Mouse (Mus musculus) CD4-positive, CD25-positive, alpha-beta regulatory T cell, adult 2 months (primary cell): ENCODE measurements around the gene Pecam1.
A peak's percentile ranks its signal among the peaks of the same experiment; 100 is the strongest.

Source experiments
- DNase-seq: peaks from one replicate; pipeline ENCODE4 v3.0.0-alpha.2; 2012; ENCODE audit warnings: low read depth, low spot score

The Pecam1 gene

DNA sequence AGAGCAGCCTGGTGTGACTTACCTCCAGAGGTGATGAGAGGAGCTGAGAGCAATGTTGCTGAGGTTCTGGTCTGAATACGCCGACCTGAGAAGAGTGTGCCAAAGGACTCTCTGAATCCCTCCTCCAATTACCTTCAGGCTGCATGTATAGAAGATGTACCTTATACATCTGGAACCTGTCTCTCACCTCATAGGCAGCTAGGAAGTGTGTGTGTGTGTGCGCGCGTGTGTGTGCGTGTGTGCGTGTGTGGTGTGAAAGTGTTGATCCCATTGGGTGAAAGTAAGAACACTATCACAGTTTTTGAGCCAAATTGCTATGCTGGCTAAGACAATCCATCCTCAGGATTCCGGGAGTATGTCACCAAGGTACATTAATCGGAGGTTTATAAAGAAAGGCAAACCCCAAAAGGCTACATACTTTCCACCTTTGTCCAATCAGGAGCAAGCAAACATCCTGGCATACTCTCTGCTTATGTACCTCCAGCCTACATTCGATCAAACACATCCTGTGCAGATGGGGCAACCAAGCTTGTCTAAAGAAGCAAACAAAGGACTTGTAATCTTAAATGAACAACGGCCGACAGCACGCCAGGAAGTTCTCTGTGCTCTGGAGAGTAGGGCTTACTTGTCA is at the start of gene Pecam1:
Pecam1 (minus strand) TSS at position 508 of the 631 bp plus-strand sequence.
- peak; percentile 88 for DNase-seq

DNA sequence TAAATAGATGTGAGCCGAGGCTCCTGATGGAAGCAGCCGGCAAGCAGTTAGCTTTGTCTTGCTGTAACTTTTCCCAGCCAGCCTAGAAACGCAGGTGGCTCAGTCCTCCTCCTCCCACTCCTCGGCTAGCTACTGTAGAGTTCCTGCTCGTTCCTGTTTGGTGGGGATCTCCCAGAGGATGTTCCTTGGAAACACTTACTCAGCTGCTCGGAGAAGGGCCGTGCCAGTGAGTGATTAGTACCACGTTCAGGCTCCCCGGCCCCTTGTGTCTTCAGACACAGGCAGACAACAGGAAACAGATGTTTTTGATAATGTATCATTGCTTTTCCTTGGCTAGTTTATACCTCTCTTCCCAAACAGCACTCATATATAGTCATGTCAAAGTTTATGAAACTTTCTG is 45.3 kb upstream of the Pecam1 start:
- DNase-seq, result no peak

DNA sequence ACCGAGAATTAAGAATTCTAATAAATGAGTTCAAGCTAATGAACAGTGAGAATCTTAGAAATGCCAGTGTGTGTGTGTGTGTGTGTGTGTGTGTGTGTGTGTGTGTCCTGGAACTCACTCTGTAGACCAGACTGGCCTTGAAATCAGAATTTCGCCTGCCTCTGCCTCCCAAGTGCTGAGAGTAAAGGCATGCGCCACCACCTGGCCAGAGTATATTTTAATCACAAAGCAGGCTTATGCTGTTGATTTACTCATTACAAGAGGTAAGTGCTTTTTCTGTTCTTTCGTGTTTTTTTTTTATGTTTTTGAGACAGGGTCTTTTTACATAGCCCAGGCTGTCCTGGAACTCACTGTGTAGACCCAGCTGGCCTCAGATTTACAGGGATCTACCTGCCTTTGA is 43.4 kb upstream of the Pecam1 start:
- DNase-seq, result peak; percentile 54

DNA sequence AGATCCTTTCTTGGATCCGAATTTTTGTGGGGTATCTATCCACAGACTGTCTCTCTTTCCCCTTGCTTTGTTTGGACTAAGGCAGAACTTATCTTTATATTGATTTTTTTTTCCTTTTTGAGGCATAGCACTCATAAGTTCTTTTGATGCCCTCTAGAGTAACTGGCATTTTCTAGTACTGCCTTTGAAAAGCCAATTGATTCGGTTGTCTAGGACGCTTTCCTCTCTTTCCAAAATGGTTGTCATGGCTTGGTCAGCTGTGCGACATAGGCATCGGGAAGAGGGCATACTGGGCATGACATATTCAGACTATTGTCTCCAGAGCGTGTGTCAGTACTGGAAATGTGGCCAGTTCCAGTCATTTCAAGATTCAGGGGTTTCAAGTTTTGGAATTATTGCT is 39.2 kb upstream of the Pecam1 start:
- DNase-seq, result peak; percentile 40

DNA sequence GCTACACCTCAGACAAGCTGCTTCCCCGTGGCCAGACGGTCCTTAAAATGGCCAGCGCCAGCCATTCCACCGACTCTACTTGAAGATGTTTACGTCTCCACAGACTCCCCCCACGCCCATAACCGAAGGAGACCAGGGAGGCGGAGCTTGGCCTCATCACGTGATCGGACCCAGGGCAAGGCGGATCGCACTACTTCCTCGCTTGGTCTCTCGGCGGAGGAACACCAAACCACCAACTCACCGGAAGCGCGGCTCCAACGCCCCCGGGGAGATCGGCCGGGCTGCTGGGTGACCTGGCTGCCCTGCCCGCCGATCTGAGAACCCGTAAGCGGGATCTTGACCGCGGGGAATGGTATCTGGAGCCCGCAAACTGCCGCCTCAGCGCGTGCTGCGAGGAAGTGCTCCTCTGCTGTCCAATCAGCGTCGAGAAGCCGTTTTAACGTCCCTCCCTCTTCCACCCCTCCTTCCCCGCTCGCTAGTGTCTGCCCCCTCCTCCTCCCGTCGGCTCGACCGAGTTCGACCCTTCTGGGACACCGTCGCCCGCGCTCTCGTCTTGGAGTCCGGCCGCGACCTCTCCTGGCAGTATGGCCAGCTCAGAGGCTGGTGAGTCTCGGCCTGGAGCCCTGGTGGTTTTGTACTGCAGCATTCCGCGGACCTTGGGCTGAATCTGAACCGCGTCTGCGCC is 38.5 kb upstream of the Pecam1 start, which contains the start of the genes Ddx5 and Cep95:
Ddx5 (minus strand) TSS at position 411 of the 685 bp plus-strand sequence.
Cep95 (plus strand) TSS at position 478 of the 685 bp plus-strand sequence.
- DNase-seq, result peak; percentile 98

DNA sequence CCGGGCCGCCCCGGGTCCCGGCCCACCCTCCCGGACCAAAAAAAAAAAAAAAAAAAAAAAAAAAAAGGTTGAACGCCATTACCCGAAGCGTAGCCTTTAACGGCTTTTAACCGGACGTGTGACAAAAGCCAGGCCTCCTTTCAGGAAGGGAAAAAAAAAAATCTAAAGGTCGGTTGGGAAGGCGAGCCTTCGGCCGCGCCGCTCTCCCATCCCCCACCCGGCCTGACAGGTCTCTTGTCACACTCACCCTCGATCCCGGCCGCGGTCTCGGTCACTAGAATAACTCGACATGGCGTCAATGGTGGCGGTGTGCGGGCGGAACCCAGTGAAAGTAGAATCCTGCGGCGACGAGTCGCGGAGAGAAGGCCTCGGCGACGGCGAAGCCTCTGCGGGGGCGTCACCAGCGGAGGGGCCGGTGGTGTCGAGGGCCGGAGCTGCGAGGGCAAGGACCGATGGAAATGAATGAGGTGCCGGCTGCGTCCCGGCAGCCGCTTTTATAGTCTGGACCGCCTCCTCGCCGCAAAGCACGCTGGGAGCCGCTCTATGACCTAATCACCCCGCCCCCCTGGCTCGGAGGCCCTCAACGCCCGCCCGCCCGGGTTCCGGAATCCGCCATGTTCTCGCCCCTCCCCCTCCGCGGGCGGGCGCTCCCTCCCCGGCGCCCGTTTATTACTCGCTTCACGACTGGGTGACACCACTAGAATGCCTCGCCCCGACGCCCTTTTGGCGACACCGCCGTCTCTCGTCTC is 37.8 kb upstream of the Pecam1 start:
- DNase-seq, result peak; percentile 99

DNA sequence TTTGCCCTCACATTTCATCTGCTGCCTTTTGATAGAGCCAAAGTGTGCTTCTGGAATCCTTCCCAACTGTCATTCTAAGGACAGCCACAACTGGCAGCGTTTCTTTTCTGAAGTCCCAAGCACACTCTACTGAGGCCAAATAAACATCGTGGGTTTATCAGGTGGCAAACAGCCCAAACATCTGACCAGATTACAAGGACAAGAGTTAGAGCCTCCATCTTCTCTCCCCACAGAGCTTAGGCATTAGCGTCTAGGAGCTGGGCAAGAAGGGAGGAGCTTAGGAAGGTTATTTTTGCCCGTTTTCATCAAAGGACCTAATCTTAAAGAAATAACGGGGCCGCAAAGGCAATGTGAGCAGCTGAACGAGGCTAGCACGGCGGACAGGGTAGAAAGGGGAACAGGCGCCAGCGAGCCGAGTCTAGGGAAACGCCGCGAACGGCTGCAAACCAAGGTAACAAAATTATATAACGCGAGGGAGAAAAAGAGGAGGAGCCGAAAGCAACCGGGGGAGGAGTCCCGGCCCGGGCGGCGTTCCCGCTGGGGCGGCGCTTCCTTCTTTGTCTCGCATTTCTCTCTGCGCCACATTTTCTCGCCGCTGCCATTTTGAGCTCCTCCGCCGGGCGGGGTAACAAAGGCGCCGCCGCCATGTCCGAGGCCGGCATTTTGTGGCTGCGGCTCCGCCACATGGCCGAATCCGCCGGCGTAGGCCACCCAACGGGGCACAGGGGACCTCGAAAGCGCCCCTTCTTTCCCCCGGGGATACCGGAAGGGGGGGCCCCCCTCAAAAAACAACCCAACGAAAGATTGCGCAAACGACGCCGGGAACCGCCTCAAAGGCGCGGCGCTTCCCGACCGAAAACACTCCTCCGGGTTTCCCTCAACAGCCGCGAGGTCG is 37.0 kb upstream of the Pecam1 start:
- peak; percentile 91 for DNase-seq

DNA sequence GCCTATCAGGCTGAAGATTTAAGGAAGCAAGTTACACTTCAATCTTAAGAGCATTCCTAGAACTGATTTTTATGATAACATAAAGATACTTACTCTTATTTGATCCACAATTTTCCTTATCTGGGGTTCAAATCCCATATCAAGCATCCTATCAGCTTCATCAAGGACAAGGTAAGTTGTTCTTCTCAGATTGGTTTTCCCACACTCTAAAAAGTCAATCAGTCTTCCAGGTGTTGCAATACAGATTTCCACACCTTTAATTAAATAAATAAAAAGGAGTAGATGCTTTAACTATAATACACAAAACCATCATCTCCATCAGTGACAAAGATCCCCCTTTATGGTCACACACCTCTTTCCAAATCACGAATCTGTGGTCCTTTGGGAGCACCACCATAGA is 34.6 kb upstream of the Pecam1 start:
- no peak for DNase-seq

DNA sequence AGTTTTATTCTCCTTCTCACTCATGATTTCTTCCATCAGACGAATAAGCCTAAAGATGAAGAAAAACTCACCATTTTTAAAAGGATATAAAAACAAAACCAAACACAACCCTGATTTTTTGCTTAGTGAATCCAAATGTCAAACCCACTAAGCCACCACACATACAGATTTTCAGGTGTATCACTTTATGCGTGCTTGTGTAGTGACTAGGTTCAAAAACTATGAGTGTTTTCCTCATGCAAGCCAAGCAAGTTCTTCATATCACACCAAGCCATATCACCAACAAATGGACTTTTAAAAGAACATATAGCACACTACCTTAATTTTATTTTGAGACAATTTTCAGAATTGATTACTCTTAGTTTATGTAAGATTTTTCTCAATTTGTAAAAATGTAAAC is 34.0 kb upstream of the Pecam1 start:
- peak; percentile 43 for DNase-seq

DNA sequence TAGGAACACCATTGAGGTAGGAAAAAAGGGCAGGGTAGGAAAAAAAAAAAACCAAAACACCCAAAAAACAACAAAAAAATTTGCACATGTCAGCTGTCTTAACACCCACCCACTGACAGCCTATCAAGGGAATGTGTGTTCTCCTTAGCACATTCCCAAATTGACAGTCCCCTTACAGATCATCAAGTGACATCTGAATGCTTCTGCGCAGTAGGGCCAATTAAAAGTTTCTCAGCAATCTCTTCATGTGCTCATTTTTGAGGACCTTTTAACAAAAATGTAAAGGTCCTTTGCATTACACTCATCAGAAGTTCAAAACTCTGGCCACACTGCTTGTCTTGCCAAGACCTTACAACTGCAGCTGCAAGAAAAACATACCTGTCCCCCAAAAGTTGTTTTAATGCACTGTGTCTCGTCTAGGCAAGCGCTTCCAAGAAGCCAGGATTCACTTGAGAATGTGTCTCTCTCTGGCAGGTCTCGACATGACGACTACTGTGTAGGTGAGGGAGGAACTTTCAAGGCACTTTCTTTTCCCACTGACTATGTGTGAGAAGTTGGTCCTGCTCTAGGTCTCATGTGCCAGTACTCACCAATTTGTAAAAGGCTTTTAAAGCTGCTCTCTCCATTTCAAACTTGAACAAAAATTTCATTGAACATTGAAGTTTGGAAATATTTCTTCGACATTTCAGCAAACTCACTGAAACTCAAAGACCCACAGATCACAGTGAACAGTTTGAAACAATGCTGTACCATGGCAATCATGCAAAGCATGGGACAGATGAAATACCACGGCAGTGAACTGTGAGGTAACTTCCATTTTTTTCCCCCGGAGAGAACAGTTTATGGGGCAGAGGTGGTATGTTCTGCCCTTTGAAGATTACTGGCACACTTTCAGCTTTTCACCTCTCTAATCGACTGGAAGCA is 32.7 kb upstream of the Pecam1 start:
- DNase-seq, result peak; percentile 60

DNA sequence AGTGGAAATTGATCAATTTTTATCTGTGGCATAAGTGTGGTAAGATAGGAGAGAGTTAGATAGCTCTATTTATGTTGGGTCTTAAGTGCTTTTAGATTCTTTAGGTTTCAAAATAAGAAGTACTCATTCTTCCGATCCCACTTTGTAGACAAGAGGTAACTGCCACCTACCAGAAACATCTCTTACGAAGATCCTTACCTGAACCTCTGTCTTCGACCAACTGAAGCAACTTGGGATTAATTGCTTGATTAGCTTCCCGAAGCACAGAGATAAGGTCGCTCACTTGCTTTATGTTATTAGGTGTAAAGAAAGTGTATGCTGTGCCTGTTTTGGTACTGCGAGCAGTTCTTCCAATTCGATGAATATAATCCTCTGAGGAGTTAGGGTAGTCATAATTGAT is 31.8 kb upstream of the Pecam1 start:
- DNase-seq, result peak; percentile 35

DNA sequence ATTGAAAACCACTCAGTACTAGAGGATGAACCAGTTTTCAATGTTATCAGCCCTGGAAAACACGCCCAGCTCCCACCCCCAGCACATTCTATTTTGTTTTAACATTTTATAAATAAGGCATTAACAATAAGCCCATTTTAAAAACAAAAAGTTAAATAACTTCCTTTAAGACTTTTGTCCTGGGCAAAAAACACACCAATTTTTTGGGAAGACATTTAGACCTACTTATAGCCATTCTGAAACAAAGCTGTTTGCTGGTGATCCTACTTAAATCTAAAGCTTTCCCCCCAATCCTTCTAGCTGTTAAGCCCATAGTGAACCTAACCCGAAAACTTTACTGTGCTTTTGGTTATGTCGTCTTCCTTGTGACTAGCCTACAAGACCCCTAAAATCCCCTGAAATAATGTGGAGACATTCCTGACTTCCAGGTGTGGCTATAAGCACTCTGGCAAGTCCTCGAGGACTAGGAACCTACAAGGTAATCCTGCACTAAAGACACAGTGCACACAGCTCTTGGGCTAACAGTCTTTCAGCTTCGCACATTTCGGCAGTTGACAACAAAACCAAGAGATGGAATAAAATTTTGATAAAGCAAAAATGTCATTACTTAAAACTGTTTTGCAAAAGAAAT is 30.3 kb upstream of the Pecam1 start:
- peak; percentile 49 for DNase-seq

DNA sequence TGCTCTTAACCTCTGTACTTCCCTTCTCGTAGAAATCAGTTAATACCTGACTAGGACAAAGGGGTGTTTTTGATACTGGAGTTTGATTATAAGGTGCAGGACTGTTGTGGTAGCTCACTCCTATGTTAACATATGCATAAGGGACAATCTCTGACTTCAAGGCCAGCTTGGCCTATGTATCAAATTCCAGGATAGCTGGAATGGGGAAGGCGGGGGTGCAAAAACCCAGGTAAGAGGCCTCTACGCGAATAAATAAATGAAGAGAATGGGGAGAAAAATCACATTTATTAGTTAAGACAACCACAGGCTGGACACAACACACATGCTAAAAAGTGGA is 29.6 kb upstream of the Pecam1 start:
- DNase-seq, result no peak

DNA sequence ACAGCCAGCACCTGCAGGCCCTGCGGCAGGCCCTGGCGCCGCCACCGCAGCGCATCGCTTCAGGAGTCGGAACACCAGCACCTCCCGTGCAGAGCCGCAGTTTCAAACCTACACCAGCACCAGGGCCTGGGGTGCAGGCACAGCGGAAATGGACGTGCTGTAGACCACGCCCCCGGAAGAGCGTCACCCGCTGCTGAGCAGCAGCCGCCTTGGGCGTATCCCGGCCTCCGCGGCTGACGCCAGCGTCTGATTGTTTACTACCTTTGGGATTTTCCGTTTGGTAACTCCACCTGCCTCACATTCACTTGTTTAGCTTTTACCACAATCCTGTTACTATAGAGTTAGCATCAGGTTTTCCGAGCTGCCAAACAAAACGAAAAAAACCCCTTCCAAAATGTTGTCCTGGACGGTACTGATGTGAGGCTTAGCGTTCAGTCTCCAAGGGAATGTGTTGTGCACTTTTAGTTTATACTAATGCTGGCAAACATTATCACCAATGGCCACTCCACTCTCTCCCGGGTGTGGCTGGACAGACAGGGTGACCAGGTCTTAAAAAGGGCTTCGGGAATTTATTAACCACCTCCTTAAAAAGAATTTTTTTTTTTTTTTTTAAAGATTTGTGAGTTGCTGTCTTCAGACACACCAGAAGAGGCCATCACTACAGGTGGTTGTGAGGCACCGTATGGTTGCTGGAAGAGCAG is 29.1 kb upstream of the Pecam1 start, which contains the start of gene Polg2:
Polg2 (minus strand) TSS at position 150 of the 701 bp plus-strand sequence.
- DNase-seq, result peak; percentile 99

DNA sequence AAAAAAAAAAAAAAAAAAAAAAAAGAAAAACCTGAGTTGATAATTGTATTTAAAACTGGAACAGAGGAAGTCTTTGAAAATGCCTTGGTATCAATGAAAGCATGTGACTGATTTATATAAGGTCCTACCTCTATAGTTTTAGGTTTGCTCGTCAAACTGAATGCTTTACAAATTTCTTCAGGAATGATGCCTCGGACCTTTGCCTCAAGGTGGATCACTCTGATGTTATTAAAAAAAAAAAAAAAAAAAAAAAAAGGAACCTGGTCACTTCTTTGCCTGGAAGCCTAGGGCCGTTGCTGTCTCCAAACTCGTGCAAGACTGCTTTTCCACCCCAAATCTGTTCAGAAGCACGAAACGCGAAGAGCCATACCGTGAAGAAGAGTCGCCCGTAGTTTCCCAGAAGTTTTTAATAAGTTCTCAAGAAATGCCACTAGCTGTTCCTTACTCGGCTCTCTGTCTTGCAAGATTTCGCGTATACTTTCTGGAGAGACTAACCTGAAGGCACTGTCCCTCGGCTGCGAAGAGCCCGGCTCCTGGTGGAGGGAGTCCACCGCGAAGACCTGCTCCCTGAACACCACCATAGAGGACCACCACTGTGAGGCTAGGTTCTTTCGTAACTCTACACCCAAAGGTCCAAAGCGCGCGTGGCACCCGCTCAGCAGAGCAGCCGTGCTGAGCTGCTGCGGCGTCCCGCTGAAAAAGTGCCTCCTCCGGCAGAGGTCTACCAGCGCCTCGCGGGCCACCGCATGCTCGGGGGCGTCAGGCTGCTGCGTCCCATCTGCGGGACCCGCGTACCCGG is 28.4 kb upstream of the Pecam1 start:
- no peak for DNase-seq

DNA sequence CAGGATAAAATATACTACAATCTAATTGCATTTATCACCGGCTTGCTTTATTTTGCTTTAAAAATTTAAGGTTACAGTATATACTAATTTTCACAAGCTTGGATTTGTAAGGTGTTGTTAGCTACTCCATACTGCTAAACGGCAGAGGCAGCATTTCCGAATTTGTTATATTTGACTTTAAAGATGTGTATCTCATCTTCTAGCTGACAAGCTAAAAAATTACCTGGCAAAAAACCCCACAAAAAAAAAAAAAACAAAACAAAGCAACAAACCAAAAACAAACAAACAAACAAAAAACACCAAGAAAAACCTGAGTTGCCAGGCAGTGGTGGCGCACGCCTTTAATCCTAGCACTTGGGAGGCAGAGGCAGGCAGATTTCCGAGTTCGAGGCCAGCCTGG is 27.7 kb upstream of the Pecam1 start:
- peak; percentile 37 for DNase-seq

DNA sequence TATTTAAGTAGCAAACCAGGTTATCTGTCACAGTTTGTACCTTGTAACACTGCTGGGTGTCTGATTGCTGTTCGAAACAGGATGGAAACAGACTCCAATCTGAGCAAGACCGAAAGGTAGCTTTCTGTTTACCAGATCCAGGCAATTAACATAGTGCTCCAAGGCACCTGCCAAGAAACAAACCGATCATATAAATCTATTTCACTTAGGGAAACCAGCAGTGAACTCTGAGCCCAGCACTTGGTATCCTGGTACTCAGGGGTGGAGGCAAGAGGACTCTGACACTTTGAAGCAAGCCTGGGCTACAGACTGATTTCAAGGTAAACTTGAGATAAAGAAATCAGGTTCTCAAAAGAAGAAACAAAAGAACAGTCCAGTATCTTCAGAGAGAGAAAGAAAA is 27.0 kb upstream of the Pecam1 start:
- DNase-seq, result peak; percentile 31

DNA sequence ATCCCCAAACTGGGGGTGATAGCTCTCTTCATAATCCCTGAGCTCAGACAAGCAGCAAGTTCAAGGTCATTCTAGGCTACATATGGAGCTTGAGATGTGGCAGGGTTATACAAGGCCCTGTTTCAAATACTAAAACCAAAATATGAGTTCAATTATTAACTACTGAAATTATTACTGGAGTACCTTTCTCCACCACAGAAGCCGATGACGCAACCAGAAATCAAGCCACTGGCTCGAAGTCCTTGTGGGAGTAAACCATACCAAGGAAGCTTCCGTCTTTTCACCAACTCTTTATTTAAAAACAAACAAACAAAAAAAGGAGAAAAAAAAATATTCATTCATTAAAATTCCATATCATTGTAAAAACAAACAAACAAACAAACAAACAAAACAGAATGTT is 26.5 kb upstream of the Pecam1 start:
- DNase-seq, result no peak

DNA sequence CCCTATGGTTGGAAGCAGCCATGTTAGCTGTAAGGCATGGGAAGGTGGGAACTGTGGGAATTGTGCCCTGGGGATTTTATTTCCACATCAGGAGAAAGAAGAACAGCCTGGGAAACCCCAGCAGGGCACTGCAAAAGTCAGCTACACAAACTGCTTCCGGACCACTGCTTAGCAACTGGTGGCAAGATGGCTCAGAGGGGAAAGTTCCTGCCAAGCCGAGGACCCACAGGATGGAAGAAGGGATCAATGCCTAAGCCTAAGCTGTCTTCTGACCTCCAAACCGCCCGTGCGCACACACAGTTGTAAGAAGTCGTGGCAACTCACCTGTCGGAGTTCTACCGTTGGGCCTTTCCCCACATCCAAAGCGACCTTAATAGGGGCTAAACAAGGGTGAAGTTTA is 22.6 kb upstream of the Pecam1 start:
- DNase-seq, result no peak
